Mouse (Mus musculus) liver, embryonic 12.5 days (tissue): ENCODE data around the gene Kctd13. TPM values are rescaled to one million over a fixed set of nuclear protein-coding genes. Genes with fewer than 3 reads are reported as not detected.
A peak's percentile ranks its signal among the peaks of the same experiment; 100 is the strongest.
"Not testable (repeated sequence)": the region's sequence is repeated elsewhere in the genome, so short reads cannot be mapped to it uniquely, and the experiment has no call there.

Experiments used
- ATAC-seq: fragments of 200-750 bp; cut with Nextera tagmentation; 2 replicates; pipeline ENCODE4 v1.8.0; 2017; ENCODE audit warnings: moderate number of reproducible peaks, mild to moderate bottlenecking, moderate library complexity
- H3K27ac ChIP-seq: fragments of 300-500 bp; sonication (generic); 2 replicates; pipeline ENCODE4 v1.5.1; 2016; ENCODE audit warnings: mild to moderate bottlenecking
- H3K27me3 ChIP-seq: fragments of 300-500 bp; sonication (generic); replicated peaks from 2 replicates; pipeline ENCODE4 v1.6.1; 2016; ENCODE audit warnings: mild to moderate bottlenecking, moderate library complexity
- H3K36me3 ChIP-seq: fragments of 300-500 bp; sonication (generic); 2 replicates; pipeline ENCODE4 v1.6.1; 2016; ENCODE audit warnings: mild to moderate bottlenecking, moderate library complexity
- H3K4me1 ChIP-seq: fragments of 300-500 bp; sonication (generic); 2 replicates; pipeline ENCODE4 v1.6.1; 2016
- H3K4me2 ChIP-seq: fragments of 300-500 bp; sonication (generic); 2 replicates; pipeline ENCODE4 v1.6.1; 2016; ENCODE audit warnings: mild to moderate bottlenecking, moderate library complexity
- H3K4me3 ChIP-seq: fragments of 300-500 bp; sonication (generic); 2 replicates; pipeline ENCODE4 v1.5.1; 2016; ENCODE audit warnings: mild to moderate bottlenecking, moderate library complexity
- H3K9ac ChIP-seq: fragments of 300-500 bp; sonication (generic); 2 replicates; pipeline ENCODE4 v1.6.1; 2016; ENCODE audit warnings: mild to moderate bottlenecking, moderate library complexity
- H3K9me3 ChIP-seq: fragments of 300-500 bp; sonication (generic); replicated peaks from 2 replicates; pipeline ENCODE4 v1.6.1; 2016; ENCODE audit warnings: mild to moderate bottlenecking, moderate library complexity
- WGBS: fragments of 180-500 bp; shearing (Covaris S2); methylation state at CpG from one replicate; pipeline ENCODE4 v1.1.7; 2016; ENCODE audit not compliant: insufficient replicate concordance; 5-methylcytosine and 5-hydroxymethylcytosine counted together
- polyA plus RNA-seq: library from polyadenylated mRNA; unstranded; fragments of >200 nt; fragmentation: Nextera tagmentation; extraction: Ambion mirVana; gene quantifications from 2 replicates; pipeline ENCODE4 v1.2.1, GENCODE M21; 2016

The Kctd13 gene
- polyA plus RNA-seq, 1 experiment from 2014 or later, result 10.7 TPM

GRCm38 (mm10) chr7:126905590-126905989 lies 23.1 kb upstream of the Kctd13 start:
- WGBS, result 45% methylated on average over 3 of the region's 3 CpGs
- Histone ChIP-seq H3K9me3 (no peaks in the 10 kb centered on the region), H3K9ac (no peak overlapping the region), H3K4me2 (no peak overlapping the region), H3K36me3 (no peaks in the 10 kb centered on the region), H3K27ac (no peak overlapping the region), H3K4me3 (no peak overlapping the region), H3K27me3 (no peaks in the 10 kb centered on the region), H3K4me1 (peaks cover 8% of the 10 kb centered on the region)
- no peak for ATAC-seq

- H3K27ac ChIP-seq, result no peak overlapping the region
- no peak overlapping the region for H3K9ac ChIP-seq
- ATAC-seq, result no peak
- H3K27me3 ChIP-seq, result peaks cover 3% of the 10 kb centered on the region; the same call in 1 of the 2 replicates
- no peak overlapping the region for H3K4me2 ChIP-seq
- H3K4me1 ChIP-seq, result no peaks in the 10 kb centered on the region
- H3K9me3 ChIP-seq, result no peaks in the 10 kb centered on the region
- H3K4me3 ChIP-seq, result no peak overlapping the region
- WGBS, result 63% methylated on average over 3 of the region's 3 CpGs
- no peaks in the 10 kb centered on the region for H3K36me3 ChIP-seq
Measured at GRCm38 (mm10) chr7:126914844-126915243, 13.8 kb upstream of the Kctd13 start.

GRCm38 (mm10) chr7:126918356-126918755 lies 10.3 kb upstream of the Kctd13 start:
- not testable (repeated sequence) for H3K9ac ChIP-seq, H3K4me3 ChIP-seq
- 42% methylated on average over 4 of the region's 4 CpGs for WGBS

GRCm38 (mm10) chr7:126919973-126920372 lies 8.7 kb upstream of the Kctd13 start:
- H3K4me2 ChIP-seq, result no peak overlapping the region
- WGBS, result 78% methylated on average over 4 of the region's 4 CpGs
- no peak overlapping the region for H3K9ac ChIP-seq
- H3K4me3 ChIP-seq, result no peak overlapping the region
- no peak overlapping the region for H3K27ac ChIP-seq
- ATAC-seq, result no peak
- no peaks in the 10 kb centered on the region for H3K9me3 ChIP-seq
- H3K4me1 ChIP-seq, result peaks cover 19% of the 10 kb centered on the region
- H3K36me3 ChIP-seq, result no peaks in the 10 kb centered on the region
- no peaks in the 10 kb centered on the region for H3K27me3 ChIP-seq

More at GRCm38 (mm10) chr7:126918356-126918755, 10.3 kb upstream of the Kctd13 start:
- H3K36me3 ChIP-seq, H3K27ac ChIP-seq, H3K27me3 ChIP-seq, H3K9me3 ChIP-seq, ATAC-seq, H3K4me1 ChIP-seq, H3K4me2 ChIP-seq: not testable (repeated sequence)

DNA sequence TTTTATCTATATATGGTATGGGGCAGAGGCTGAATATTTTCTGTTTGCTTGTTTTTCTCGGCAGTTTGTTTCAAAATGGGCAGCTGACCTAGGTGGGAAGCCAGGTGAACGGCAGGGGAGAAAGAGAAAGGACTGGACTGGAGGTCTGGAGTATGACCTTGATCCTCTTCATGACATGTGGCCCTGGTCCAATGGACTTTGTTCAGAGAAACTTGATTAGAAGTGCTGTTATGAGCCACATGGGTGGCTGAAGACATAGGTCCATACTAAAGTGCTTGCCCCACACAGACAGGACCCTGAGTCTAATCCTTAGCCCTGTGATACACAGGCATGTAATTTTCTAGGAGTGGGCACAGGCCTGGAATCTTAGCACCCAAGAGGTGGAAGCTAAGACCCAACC lies 7.1 kb upstream of the Kctd13 start:
- no peaks in the 10 kb centered on the region for H3K9me3 ChIP-seq
- ATAC-seq, result no peak

GRCm38 (mm10) chr7:126922624-126923060 lies 6.0 kb upstream of the Kctd13 start, which contains the start of gene Tmem219:
TSS of gene Tmem219 (minus strand) at chr7:126922917.
- peaks cover 41% of the 10 kb centered on the region for H3K4me1 ChIP-seq
- H3K36me3 ChIP-seq, result no peaks in the 10 kb centered on the region
- no peaks in the 10 kb centered on the region for H3K9me3 ChIP-seq
- ATAC-seq, result no peak
- peak within 1 kb of the TSS; percentile 43; the same call in 1 of the 2 replicates for H3K27ac ChIP-seq
- no peaks in the 10 kb centered on the region for H3K27me3 ChIP-seq
- H3K9ac ChIP-seq, result no peak within 1 kb of the TSS
- peak within 1 kb of the TSS; percentile 3; the same call in 1 of the 2 replicates for H3K4me2 ChIP-seq
- no peak within 1 kb of the TSS for H3K4me3 ChIP-seq
- whole genome bisulfite sequencing, result 64% methylated on average over 5 of the region's 5 CpGs

More for the DNA sequence above, 7.1 kb upstream of the Kctd13 start:
- WGBS, result 62% methylated on average over 2 of the region's 2 CpGs
- no peak overlapping the region for H3K4me3 ChIP-seq
- H3K9ac ChIP-seq, result no peak overlapping the region
- no peak overlapping the region for H3K27ac ChIP-seq
- no peaks in the 10 kb centered on the region for H3K36me3 ChIP-seq
- peaks cover 31% of the 10 kb centered on the region for H3K4me1 ChIP-seq
- no peak overlapping the region for H3K4me2 ChIP-seq
- H3K27me3 ChIP-seq, result no peaks in the 10 kb centered on the region

- Histone ChIP-seq H3K4me1 (peaks cover 49% of the 10 kb centered on the region), H3K27me3 (no peaks in the 10 kb centered on the region), H3K9ac (no peak overlapping the region), H3K4me3 (no peak overlapping the region), H3K36me3 (no peaks in the 10 kb centered on the region), H3K9me3 (no peaks in the 10 kb centered on the region), H3K27ac (peak overlapping the region; percentile 43), H3K4me2 (no peak overlapping the region)
- 48% methylated on average over 5 of the region's 5 CpGs for WGBS
- no peak for ATAC-seq
Measured at GRCm38 (mm10) chr7:126923999-126924398, 4.7 kb upstream of the Kctd13 start.

GRCm38 (mm10) chr7:126926299-126926698 lies 2.4 kb upstream of the Kctd13 start:
- Histone ChIP-seq H3K36me3 (peaks cover 10% of the 10 kb centered on the region), H3K4me2 (no peak overlapping the region), H3K4me1 (peaks cover 62% of the 10 kb centered on the region), H3K4me3 (no peak overlapping the region), H3K9me3 (no peaks in the 10 kb centered on the region), H3K27me3 (no peaks in the 10 kb centered on the region), H3K27ac (no peak overlapping the region), H3K9ac (no peak overlapping the region)
- 12% methylated on average over 3 of the region's 3 CpGs for WGBS
- ATAC-seq, result 0 out of 2 replicates have a peak, but pooled peaks have one; percentile 38

DNA sequence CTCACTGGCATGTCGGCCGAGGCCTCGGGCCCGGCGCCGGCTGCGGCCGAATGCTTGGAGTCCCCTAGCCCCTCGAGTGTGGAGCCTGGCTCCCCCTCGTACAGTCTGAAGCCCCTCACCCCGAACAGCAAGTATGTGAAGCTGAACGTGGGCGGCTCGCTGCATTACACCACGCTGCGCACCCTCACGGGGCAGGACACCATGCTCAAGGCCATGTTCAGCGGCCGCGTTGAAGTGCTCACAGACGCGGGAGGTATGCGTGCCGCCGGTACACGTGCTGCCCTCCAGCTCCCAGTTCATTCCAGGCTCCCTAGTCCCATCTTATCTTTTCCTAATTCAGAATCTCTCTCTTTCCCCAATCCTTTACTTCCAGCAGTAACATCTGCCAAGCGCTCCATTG lies 367 bp downstream of the Kctd13 start:
- H3K27ac ChIP-seq, result peak overlapping the region; percentile 83
- peak; percentile 51 for ATAC-seq
- peak overlapping the region; percentile 95 for H3K9ac ChIP-seq
- no peaks in the 10 kb centered on the region for H3K27me3 ChIP-seq
- peak overlapping the region; percentile 90 for H3K4me3 ChIP-seq
- peak overlapping the region; percentile 100 for H3K4me2 ChIP-seq
- H3K4me1 ChIP-seq, result peaks cover 51% of the 10 kb centered on the region
- no peaks in the 10 kb centered on the region for H3K9me3 ChIP-seq
- 0% methylated on average over 27 of the region's 27 CpGs for WGBS
- H3K36me3 ChIP-seq, result peaks cover 34% of the 10 kb centered on the region

GRCm38 (mm10) chr7:126932652-126933051 lies 4.0 kb downstream of the Kctd13 start:
- Histone ChIP-seq H3K9me3 (no peaks in the 10 kb centered on the region), H3K9ac (no peak overlapping the region), H3K4me2 (no peak overlapping the region), H3K4me1 (peaks cover 21% of the 10 kb centered on the region), H3K27ac (no peak overlapping the region), H3K27me3 (no peaks in the 10 kb centered on the region), H3K36me3 (peaks cover 62% of the 10 kb centered on the region), H3K4me3 (no peak overlapping the region)
- ATAC-seq, result no peak
- WGBS, result 61% methylated on average over 2 of the region's 2 CpGs

GRCm38 (mm10) chr7:126941171-126941570 lies 12.5 kb downstream of the Kctd13 start:
- Histone ChIP-seq H3K9ac (no peak overlapping the region), H3K27me3 (no peaks in the 10 kb centered on the region), H3K9me3 (no peaks in the 10 kb centered on the region), H3K27ac (no peak overlapping the region), H3K4me2 (no peak overlapping the region), H3K4me3 (no peak overlapping the region), H3K36me3 (peaks cover 47% of the 10 kb centered on the region), H3K4me1 (peaks cover 12% of the 10 kb centered on the region; the same call in 1 of the 2 replicates)
- no peak for ATAC-seq
- WGBS, result 62% methylated on average over 6 of the region's 6 CpGs

GRCm38 (mm10) chr7:126941801-126942200 lies 13.1 kb downstream of the Kctd13 start:
- Histone ChIP-seq H3K27ac (no peak overlapping the region), H3K4me3 (no peak overlapping the region)
- WGBS, result 73% methylated on average over 5 of the region's 5 CpGs

GRCm38 (mm10) chr7:126946530-126946929 lies 17.9 kb downstream of the Kctd13 start:
- 50% methylated on average over 3 of the region's 3 CpGs for WGBS
- Histone ChIP-seq H3K4me1 (peaks cover 22% of the 10 kb centered on the region), H3K4me2 (no peak overlapping the region), H3K27ac (no peak overlapping the region), H3K36me3 (peaks cover 25% of the 10 kb centered on the region), H3K27me3 (peaks cover 36% of the 10 kb centered on the region), H3K9ac (no peak overlapping the region), H3K9me3 (no peaks in the 10 kb centered on the region), H3K4me3 (no peak overlapping the region)
- ATAC-seq, result no peak

More at GRCm38 (mm10) chr7:126941801-126942200, 13.1 kb downstream of the Kctd13 start:
- Histone ChIP-seq H3K9me3 (no peaks in the 10 kb centered on the region), H3K36me3 (peaks cover 41% of the 10 kb centered on the region), H3K9ac (no peak overlapping the region), H3K4me1 (peaks cover 12% of the 10 kb centered on the region; the same call in 1 of the 2 replicates), H3K27me3 (no peaks in the 10 kb centered on the region), H3K4me2 (no peak overlapping the region)
- ATAC-seq, result no peak
